Mouse (Mus musculus): ENCODE data around the gene Col4a6.

Gene Col4a6

GRCm38 (mm10) chrX:141249636-141250035 lies 224.2 kb downstream of the Col4a6 start:
- DNase-seq = no peak

GRCm38 (mm10) chrX:141236564-141237333 lies 237.1 kb downstream of the Col4a6 start:
- peak in 1 of 2 experiments; percentile 5 for DNase-seq

- DNase-seq = no peak
Measured at GRCm38 (mm10) chrX:141228169-141228568, 245.7 kb downstream of the Col4a6 start.

GRCm38 (mm10) chrX:141212802-141213201 lies 261.1 kb downstream of the Col4a6 start:
- peak in 1 of 2 experiments; percentile 13 for DNase-seq

GRCm38 (mm10) chrX:141198993-141199392 lies 274.9 kb downstream of the Col4a6 start:
- DNase-seq = no peak

GRCm38 (mm10) chrX:141195036-141195435 lies 278.8 kb downstream of the Col4a6 start:
- no peak for DNase-seq

- peak in 1 of 2 experiments; percentile 5 for DNase-seq
Measured at GRCm38 (mm10) chrX:141175353-141175752, 298.5 kb downstream of the Col4a6 start.

- DNase-seq = no peak
Measured at GRCm38 (mm10) chrX:141165067-141165466, 308.8 kb downstream of the Col4a6 start.

- no peak for DNase-seq
Measured at GRCm38 (mm10) chrX:141160371-141160770, 313.5 kb downstream of the Col4a6 start.

GRCm38 (mm10) chrX:141158160-141158559 lies 315.7 kb downstream of the Col4a6 start:
- no peak for DNase-seq

- no peak for DNase-seq
Measured at GRCm38 (mm10) chrX:141157626-141158025, 316.2 kb downstream of the Col4a6 start.

GRCm38 (mm10) chrX:141156696-141157095 lies 317.2 kb downstream of the Col4a6 start:
- no peak for DNase-seq

GRCm38 (mm10) chrX:141151182-141151581 lies 322.7 kb downstream of the Col4a6 start:
- DNase-seq = no peak

- DNase-seq = no peak
Measured at GRCm38 (mm10) chrX:141150290-141150689, 323.6 kb downstream of the Col4a6 start.

- DNase-seq = no peak
Measured at GRCm38 (mm10) chrX:141149705-141150104, 324.2 kb downstream of the Col4a6 start.

Data from lung, adult 18-20 months (tissue).